Mouse (Mus musculus) E14TG2a.4 (cell line): Measurements from ENCODE around the gene Zbtb40.

Experiments used
- CTCF ChIP-seq: conservative IDR thresholded peaks from 2 replicates; pipeline ENCODE4 v1.5.1; 2014; ENCODE audit warnings: low read length
- NANOG ChIP-seq: IDR thresholded peaks from 2 replicates; pipeline ENCODE4 v1.6.1; 2014; ENCODE audit warnings: borderline replicate concordance, low read length, mixed read lengths
- POU5F1 ChIP-seq: IDR thresholded peaks from 2 replicates; pipeline ENCODE4 v1.6.1; 2014; ENCODE audit warnings: low read length, borderline replicate concordance

- TF ChIP-seq CTCF (no peak), POU5F1 (no peak), NANOG (no peak)
These were observed 28.5 kb downstream of the Zbtb40 start for GRCm38 (mm10) chr4:137020065-137020464.
